Mouse (Mus musculus) left cerebral cortex, postnatal 4 days (tissue): ENCODE measurements around the gene Gm7792. TPM values are rescaled to one million over a fixed set of nuclear protein-coding genes. Genes with fewer than 3 reads are reported as not detected.
"Not testable (repeated sequence)": the region's sequence is repeated elsewhere in the genome, so short reads cannot be mapped to it uniquely, and the experiment has no call there.

ENCODE experiments used
- DNase-seq: peaks from one replicate; pipeline ENCODE4 v3.0.0-alpha.2; 2022
- intact Hi-C: fragments of 180-260 bp; cut with DNase I; formaldehyde crosslinking; loops from one replicate; pipeline ENCODE4 v1.15.1; 2025
- total RNA-seq, 2 experiments: library from RNA; stranded (reverse); gene quantifications; 2 replicates each; pipeline ENCODE4 v1.2.3; 2021

Gene Gm7792
- total RNA-seq: not detected

DNA sequence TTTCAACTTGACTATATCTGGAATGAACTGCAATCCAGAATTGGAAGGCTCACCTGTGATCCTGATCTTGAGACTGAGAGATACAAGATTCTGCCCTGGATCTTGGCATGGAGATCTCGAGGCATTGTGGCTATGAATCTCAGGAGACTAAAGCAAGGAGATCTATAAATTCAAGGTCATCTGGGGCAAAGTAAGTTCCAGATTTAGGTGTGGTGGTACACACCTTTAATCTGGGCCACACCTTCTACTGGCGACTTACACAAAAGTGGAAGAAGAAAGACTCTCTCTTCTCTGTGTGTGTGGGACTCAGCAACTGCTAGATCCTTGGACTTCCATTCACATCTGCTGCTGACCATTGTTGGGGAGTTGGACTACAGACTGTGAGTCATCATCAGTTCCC, at the start of gene Gm7792:
Gm7792 (plus strand) TSS at position 301 of the 400 bp plus-strand sequence.
- intact Hi-C loops, DNase-seq: not testable (repeated sequence)

Other genes starting within 250 kb of the Gm7792 start
- not detected for gene C87414, start 172.2 kb upstream of the Gm7792 start, total RNA-seq
- not detected for gene Gm16429, start 85.3 kb downstream of the Gm7792 start, total RNA-seq
- gene BC061212, start 226.8 kb downstream of the Gm7792 start, total RNA-seq: not detected
- not detected for gene Gm6351, start 232.6 kb downstream of the Gm7792 start, total RNA-seq